Mouse (Mus musculus) activated CD4-positive, CD25-positive, alpha-beta regulatory T cell, adult 4 months (primary cell): ENCODE measurements around the gene Grxcr1. TPM values are rescaled to one million over a fixed set of nuclear protein-coding genes. Genes with fewer than 3 reads are reported as not detected.

Experiments used
- ATAC-seq: one replicate; pipeline ENCODE4 v1.8.0; 2017
- polyA plus RNA-seq, 2 experiments: library from polyadenylated mRNA; unstranded; fragments of 100-300 nt; shearing (Covaris generic); gene quantifications; one replicate each; pipeline ENCODE4 v1.2.1; 2017

Grxcr1 gene
- under 1 TPM in 1 of 2 experiments, not detected in 1; 0.32 TPM for polyA plus RNA-seq

DNA sequence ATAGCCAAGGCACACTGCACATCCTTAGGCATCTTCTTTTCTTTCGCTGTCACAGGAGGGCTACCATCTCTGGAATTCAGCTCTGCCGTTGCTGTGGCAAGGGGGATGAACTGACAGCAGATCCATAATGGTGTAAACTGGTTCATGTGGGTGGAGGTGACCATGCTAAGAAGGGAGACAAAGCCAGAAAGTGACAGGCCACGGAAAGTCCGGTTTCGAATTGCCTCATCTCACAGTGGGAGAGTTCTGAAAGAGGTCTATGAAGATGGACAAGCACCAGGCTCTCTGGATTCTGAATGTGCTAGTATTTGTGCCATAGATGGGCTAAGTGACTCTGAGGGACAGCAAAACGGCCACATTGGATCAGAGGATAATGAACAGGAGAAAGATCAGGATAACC is at the start of gene Grxcr1:
Gene Grxcr1 (plus strand): TSS at position 92 of the 400 bp plus-strand sequence.
- no peak for ATAC-seq

- no peak for ATAC-seq
Measured at GRCm38 (mm10) chr5:67981946-67982526, 49.6 kb upstream of the Grxcr1 start.

GRCm38 (mm10) chr5:67990426-67990825 is 41.2 kb upstream of the Grxcr1 start:
- no peak for ATAC-seq

- no peak for ATAC-seq
Measured at GRCm38 (mm10) chr5:68002611-68003010, 29.0 kb upstream of the Grxcr1 start.

GRCm38 (mm10) chr5:68003904-68004303 is 27.7 kb upstream of the Grxcr1 start:
- ATAC-seq = no peak

GRCm38 (mm10) chr5:68004419-68004818 is 27.2 kb upstream of the Grxcr1 start:
- ATAC-seq = no peak

GRCm38 (mm10) chr5:68007074-68007473 is 24.6 kb upstream of the Grxcr1 start:
- ATAC-seq = no peak

GRCm38 (mm10) chr5:68011569-68011968 is 20.1 kb upstream of the Grxcr1 start:
- no peak for ATAC-seq

DNA sequence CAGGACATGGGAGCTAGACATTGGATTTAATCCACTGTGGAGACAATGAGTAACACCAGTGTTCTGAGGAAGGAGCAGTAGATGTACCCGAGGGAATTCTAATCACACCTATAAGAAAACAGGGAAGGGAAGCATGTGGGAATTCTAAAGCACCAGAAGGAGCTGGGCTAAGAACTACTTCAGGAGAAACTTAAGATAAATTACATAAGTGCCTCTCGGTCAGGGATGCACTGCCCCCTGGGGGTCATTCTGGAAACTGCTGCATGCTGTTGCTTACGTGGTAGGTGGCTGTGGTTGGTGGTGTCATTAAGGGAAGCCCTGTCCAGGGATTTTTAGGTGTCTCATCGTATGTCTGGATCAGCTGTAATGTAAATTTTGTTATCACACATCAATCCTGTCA is 19.0 kb upstream of the Grxcr1 start:
- peak; percentile 85 for ATAC-seq

DNA sequence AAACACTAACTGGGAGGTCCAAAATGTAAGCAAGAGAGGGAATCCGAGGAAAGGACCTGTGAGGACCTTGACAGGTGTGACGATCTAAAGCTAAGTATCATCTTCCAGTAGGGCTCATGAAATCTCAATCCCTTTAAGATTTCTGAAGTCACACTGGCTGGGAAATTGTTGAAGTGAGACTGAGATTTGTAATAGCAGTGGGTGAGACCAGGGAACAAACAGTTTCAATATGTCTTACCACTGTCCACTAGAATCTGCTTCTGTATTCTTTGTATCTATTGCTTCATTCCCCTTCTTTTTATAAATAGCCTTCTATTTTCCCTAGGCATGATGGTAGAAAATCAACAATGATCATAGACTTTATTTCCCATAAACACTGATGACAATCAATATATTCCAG is 10.8 kb upstream of the Grxcr1 start:
- ATAC-seq = no peak

- no peak for ATAC-seq
Measured at GRCm38 (mm10) chr5:68026658-68027422, 4.8 kb upstream of the Grxcr1 start.

GRCm38 (mm10) chr5:68027474-68027873 is 4.2 kb upstream of the Grxcr1 start:
- no peak for ATAC-seq

- ATAC-seq = no peak
Measured at GRCm38 (mm10) chr5:68033345-68033744, 1.7 kb downstream of the Grxcr1 start.

DNA sequence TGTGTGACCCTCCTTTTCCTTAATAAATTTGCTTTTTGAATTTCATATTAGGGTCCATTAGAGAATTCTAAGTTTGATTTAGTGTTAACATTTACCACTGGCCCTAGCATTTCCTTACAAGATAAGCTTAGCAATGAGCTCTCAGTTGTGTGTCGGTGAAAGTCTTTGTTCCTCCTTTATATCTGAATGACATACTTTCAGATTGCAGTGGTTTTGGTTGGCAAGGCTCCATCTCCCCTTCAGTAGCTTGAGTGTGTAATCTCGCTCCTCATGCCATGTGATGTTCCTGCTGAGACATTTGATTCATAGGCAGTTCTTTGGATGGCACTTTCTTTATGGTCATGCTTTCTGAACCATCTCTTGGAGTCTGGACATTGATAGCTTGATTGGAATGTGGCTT is 7.4 kb downstream of the Grxcr1 start:
- no peak for ATAC-seq

DNA sequence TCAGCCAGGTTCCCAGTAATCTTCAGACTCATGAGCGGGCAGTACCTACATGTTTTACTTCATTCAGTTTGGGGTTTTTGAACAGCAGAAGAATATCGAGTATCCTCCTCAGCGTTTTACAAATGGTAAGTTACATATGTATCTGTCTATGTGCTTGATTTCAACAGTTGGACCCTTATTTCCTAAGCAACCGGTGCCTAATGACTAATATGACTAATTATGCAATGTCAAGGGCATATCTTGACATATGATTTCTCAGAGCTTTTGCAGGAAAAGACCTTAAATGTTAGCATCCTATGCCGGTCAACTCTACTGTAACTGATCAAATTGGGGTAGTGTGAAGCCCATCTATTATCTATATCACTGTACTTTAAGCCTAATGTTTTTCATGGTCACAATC is 11.7 kb downstream of the Grxcr1 start:
- ATAC-seq = no peak

GRCm38 (mm10) chr5:68048783-68049182 is 17.1 kb downstream of the Grxcr1 start:
- ATAC-seq = no peak

GRCm38 (mm10) chr5:68049536-68049935 is 17.9 kb downstream of the Grxcr1 start:
- ATAC-seq = no peak

- no peak for ATAC-seq
Measured at GRCm38 (mm10) chr5:68051101-68051500, 19.5 kb downstream of the Grxcr1 start.

- ATAC-seq = no peak
Measured at GRCm38 (mm10) chr5:68057574-68057973, 25.9 kb downstream of the Grxcr1 start.

GRCm38 (mm10) chr5:68068694-68069093 is 37.1 kb downstream of the Grxcr1 start:
- no peak for ATAC-seq

- no peak for ATAC-seq
Measured at GRCm38 (mm10) chr5:68070308-68070707, 38.7 kb downstream of the Grxcr1 start.

DNA sequence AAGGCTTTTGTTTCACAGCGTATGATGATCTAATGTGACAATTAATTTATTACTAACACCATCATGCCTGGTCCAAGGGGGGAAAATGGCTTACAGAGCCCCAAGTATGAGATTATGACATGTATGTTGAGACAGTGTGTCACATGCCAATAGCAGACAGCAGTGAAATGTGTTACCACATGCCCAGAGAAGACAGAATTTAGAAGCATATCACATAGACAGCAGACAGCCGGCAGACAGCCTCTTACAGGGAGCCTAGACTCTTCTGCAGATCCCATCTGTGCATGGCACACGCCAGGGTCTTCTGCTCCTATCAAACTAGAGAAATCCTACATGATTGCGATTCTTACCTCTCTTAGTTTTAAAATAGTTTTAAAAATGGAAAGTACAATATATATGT is 40.2 kb downstream of the Grxcr1 start:
- ATAC-seq = no peak

DNA sequence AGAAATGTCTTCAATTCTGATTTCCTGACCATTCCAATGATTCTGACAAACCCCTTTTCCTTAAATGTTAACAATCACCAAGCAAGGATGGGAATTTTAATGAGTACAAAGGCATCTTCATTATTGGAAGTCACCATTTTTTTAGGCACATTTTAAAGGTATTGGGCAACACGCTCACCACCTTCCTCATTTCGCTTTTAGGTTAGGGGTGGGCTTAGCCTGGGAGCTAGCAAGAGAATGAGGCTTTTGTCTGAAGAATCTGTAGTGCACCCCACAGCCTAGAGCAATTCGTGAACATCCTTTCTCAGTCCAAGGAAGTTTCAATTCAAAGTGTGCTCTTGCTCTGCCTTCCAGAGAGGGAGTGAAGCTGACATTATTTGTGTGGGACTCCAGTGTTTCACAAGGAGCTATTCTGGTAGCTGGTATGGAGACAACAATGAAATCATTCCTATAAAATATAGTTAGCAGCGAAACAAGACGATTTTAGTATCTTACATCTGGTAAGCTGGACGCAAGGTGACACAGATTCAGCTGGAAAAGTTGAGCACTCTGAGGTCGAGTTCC is 55.0 kb downstream of the Grxcr1 start:
- ATAC-seq = no peak

DNA sequence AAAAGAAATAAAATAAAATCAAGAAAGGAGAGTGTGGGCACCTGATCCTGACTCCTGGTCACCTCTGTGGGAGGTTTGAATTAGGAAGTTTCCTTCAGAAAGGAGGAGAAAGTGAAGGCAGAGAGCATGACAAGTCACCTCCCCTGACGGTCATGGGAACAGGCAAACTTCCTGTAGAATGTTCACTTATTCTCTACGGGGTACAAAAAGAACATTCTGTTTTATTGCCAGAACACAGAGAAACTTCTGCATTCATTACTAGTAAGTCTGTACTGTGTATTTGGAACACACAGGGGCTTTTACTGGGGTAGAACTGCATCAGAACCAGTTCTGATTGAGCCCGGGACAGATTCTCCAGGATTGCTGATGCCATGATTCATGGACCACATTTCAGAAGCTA is 55.5 kb downstream of the Grxcr1 start:
- no peak for ATAC-seq
